Mouse (Mus musculus): Measurements from ENCODE around the gene Itga9.

DNA sequence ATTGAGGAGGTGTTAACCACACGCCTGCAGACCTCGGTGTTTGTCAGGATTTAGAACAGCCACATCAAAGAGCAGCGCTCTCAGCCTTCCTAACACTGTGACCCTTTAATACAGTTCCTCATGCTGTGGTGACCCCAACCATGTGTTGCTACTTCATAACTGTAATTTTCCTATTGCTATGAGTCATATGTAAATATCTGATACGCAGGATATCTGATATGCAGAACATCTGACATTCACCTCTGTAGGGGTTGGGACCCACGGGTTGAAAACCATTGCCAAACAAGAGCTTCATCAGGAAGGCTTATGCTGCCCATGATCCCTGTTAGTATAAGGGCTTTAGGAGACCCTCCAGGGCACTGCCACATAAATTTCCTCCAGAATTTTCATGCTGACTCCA lies 237.2 kb downstream of the Itga9 start:
- TF ChIP-seq CTCF (IDR thresholded peaks at IDR 0.05; ENCODE audit: insufficient read depth, low read depth, low read length), result no peak
- TF ChIP-seq POLR2A (IDR thresholded peaks at IDR 0.05; ENCODE audit: insufficient read depth, low read depth, low read length), result no peak

Data from olfactory bulb, adult 2 months (tissue).